ENCODE assay signal across 10 mouse cellular contexts in the genomic region with DNA sequence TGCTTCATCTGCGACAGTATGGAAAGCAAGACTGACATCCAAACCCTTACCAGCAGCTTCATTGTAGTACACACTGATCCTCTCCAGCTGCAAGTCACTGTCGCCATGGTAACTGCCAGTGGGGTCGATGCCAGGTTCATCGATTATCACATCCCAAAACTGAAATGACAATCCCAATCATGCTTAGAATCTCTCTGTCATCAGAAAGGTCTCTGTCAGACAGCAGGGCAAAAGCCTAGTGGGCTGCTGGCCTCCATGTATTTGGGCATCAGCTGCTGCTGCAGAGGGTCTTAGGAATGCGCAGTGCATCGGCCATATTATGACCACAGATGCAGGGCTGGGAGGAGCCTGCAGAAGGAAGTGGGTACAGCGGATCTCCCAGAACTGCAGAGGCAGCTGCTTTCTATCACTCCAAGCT. TPM values are rescaled to one million over a fixed set of nuclear protein-coding genes. Genes with fewer than 3 reads are reported as not detected.
DNase-seq lines count a peak whose midpoint lies in the region; ATAC-seq and TF ChIP-seq lines count a peak whose summit lies in the region.
"Had no signal": no experiment of that assay in that cellular context is flagged by ENCODE, and none has a peak within 500 bp of the region (broad histone marks: within the 10 kb centered on the region; RNA-seq: fewer than 3 reads in every experiment).

No protein-coding gene starts in this region.

- DNase-seq in kidney, adult 2 months, result no peak
- DNase-seq in right cerebral cortex, postnatal 14 days, result no peak
- DNase-seq in urinary bladder, adult 18-20 months (ENCODE audit: low spot score in 2 of 2), result no peak
- no peak for DNase-seq in adrenal gland, postnatal 25 days

- no peaks in the 10 kb centered on the region for H3K79me2 ChIP-seq in macrophage (ENCODE audit: inconsistent target)

- H3K36me3 ChIP-seq in kidney, embryonic 14.5 days (ENCODE audit: control insufficient read depth, insufficient read depth, low read length), result no peaks in the 10 kb centered on the region
- no peaks in the 10 kb centered on the region for H3K36me3 ChIP-seq in kidney, adult 2 months (ENCODE audit: control insufficient read depth, insufficient read depth, low read length)
- H3K36me3 ChIP-seq in embryonic facial prominence, embryonic 15.5 days, result no peaks in the 10 kb centered on the region
- no peaks in the 10 kb centered on the region for H3K36me3 ChIP-seq in macrophage (ENCODE audit: inconsistent target)
- no peaks in the 10 kb centered on the region for H3K36me3 ChIP-seq in stomach, embryonic 14.5 days (ENCODE audit: control insufficient read depth, insufficient read depth, low read length)

- H3K9me3 ChIP-seq in kidney, embryonic 14.5 days (ENCODE audit: control insufficient read depth, low read length), result no peaks in the 10 kb centered on the region
- no peaks in the 10 kb centered on the region for H3K9me3 ChIP-seq in embryonic facial prominence, embryonic 15.5 days (replicated peaks)
- H3K9me3 ChIP-seq in stomach, embryonic 14.5 days (ENCODE audit: control insufficient read depth, low read depth, low read length), result no peaks in the 10 kb centered on the region

- H3K4me1 ChIP-seq in kidney, embryonic 14.5 days (ENCODE audit: control insufficient read depth, insufficient read depth, low read length), result no peaks in the 10 kb centered on the region
- no peaks in the 10 kb centered on the region for H3K4me1 ChIP-seq in kidney, adult 2 months (ENCODE audit: control insufficient read depth, insufficient read depth, low read length)
- peaks cover 16% of the 10 kb centered on the region for H3K4me1 ChIP-seq in embryonic facial prominence, embryonic 15.5 days
- peaks cover 11% of the 10 kb centered on the region for H3K4me1 ChIP-seq in stomach, embryonic 14.5 days (ENCODE audit: control insufficient read depth, insufficient read depth, low read length)

- TF ChIP-seq CTCF in kidney, adult 2 months (conservative IDR thresholded peaks at IDR 0.05; ENCODE audit: insufficient read depth, insufficient read length, low read depth, low read length), result no peak

- H3K27me3 ChIP-seq in kidney, embryonic 14.5 days (ENCODE audit: control insufficient read depth, insufficient read depth, low read length), result no peaks in the 10 kb centered on the region
- no peaks in the 10 kb centered on the region for H3K27me3 ChIP-seq in kidney, adult 2 months (replicated peaks; ENCODE audit: control insufficient read depth, insufficient read depth, low read length)
- no peaks in the 10 kb centered on the region for H3K27me3 ChIP-seq in embryonic facial prominence, embryonic 15.5 days
- H3K27me3 ChIP-seq in stomach, embryonic 14.5 days (ENCODE audit: control insufficient read depth, insufficient read depth, low read length), result no peaks in the 10 kb centered on the region

- H3K4me3 ChIP-seq in kidney, embryonic 14.5 days (ENCODE audit: low read length), result no peak overlapping the region
- H3K4me3 ChIP-seq in kidney, adult 2 months (ENCODE audit: insufficient read depth, low read depth, low read length), result no peak overlapping the region
- H3K4me3 ChIP-seq in embryonic facial prominence, embryonic 15.5 days (replicated peaks), result no peak overlapping the region; the same call in 1 of the 2 replicates
- H3K4me3 ChIP-seq in macrophage (ENCODE audit: inconsistent target), result no peak overlapping the region; the same call in 1 of the 2 replicates
- no peak overlapping the region for H3K4me3 ChIP-seq in stomach, embryonic 14.5 days (ENCODE audit: low read depth, low read length)
- H3K4me3 ChIP-seq: erythroblast, embryonic 14.5 days had no signal

- H3K9ac ChIP-seq in kidney, embryonic 14.5 days (ENCODE audit: low read depth, low read length), result no peak overlapping the region
- H3K9ac ChIP-seq in embryonic facial prominence, embryonic 15.5 days, result no peak overlapping the region
- H3K9ac ChIP-seq in stomach, embryonic 14.5 days (replicated peaks; ENCODE audit: low read depth, low read length), result no peak overlapping the region

- no peak overlapping the region for H3K27ac ChIP-seq in kidney, embryonic 14.5 days (ENCODE audit: low read depth, low read length)
- no peak overlapping the region for H3K27ac ChIP-seq in kidney, adult 2 months (ENCODE audit: insufficient read depth, low read depth, low read length)
- peak overlapping the region; percentile 19; the same call in 1 of the 2 replicates for H3K27ac ChIP-seq in embryonic facial prominence, embryonic 15.5 days (replicated peaks)
- H3K27ac ChIP-seq in macrophage, result peak overlapping the region; percentile 77
- peak overlapping the region; percentile 52; the same call in 1 of the 2 replicates for H3K27ac ChIP-seq in stomach, embryonic 14.5 days (ENCODE audit: low read length)

- ATAC-seq in kidney, embryonic 14.5 days (ENCODE audit: low FRiP score, low TSS enrichment), result 0 out of 2 replicates have a peak, but pooled peaks have one; percentile 35
- ATAC-seq in embryonic facial prominence, embryonic 15.5 days (ENCODE audit: insufficient number of reproducible peaks, low FRiP score, low TSS enrichment, low read depth), result no peak
- ATAC-seq in stomach, embryonic 14.5 days (ENCODE audit: insufficient number of reproducible peaks, insufficient read depth, low FRiP score, low read depth), result peak; percentile 50; the same call in 1 of the 2 replicates

- no peak for TF ChIP-seq POLR2A in kidney, adult 2 months (IDR thresholded peaks at IDR 0.05; ENCODE audit: low read depth, low read length)

- 72% methylated on average over 7 of the region's 7 CpGs for WGBS in kidney, embryonic 14.5 days
- WGBS in kidney, adult 2 months, result 69% methylated on average over 7 of the region's 7 CpGs
- WGBS in embryonic facial prominence, embryonic 15.5 days, result 40% methylated on average over 7 of the region's 7 CpGs
- 39% methylated on average over 7 of the region's 7 CpGs for whole genome bisulfite sequencing in macrophage (ENCODE audit: missing documents)
- 43% methylated on average over 7 of the region's 7 CpGs for WGBS in stomach, embryonic 14.5 days

- no peak overlapping the region for H3K4me2 ChIP-seq in kidney, embryonic 14.5 days (replicated peaks; ENCODE audit: low read depth, low read length)
- no peak overlapping the region; the same call in 1 of the 2 replicates for H3K4me2 ChIP-seq in embryonic facial prominence, embryonic 15.5 days (replicated peaks)
- H3K4me2 ChIP-seq in stomach, embryonic 14.5 days (replicated peaks; ENCODE audit: low read depth, low read length), result no peak overlapping the region

RNA-seq across cellular contexts. Expression of gene Tubb2a, which starts 11.1 kb away (rescaled TPM):
- 62.1 and 73.4 TPM in 2 replicates for polyA plus RNA-seq in kidney, embryonic 14.5 days (2014; fragmentation: Nextera tagmentation; extraction: Ambion mirVana)
- polyA plus RNA-seq in kidney, adult 2 months (2012; rRNA removed), result 152 and 164 TPM in 2 replicates
- 208 and 211 TPM in 2 replicates for polyA plus RNA-seq in embryonic facial prominence, embryonic 15.5 days (2015; fragmentation: Nextera tagmentation; extraction: Ambion mirVana)
- total RNA-seq in macrophage (2018; cell fraction: chromatin; rRNA removed), result 100 to 1,000 TPM in 13 of 26 experiments, 10 to 100 TPM in 13; 16.0 to 287 (median 102) TPM
- total RNA-seq in macrophage (2018; cell fraction: cytosol; rRNA removed), result 100 to 1,000 TPM; 194 to 451 (median 311) TPM
- 100 to 1,000 TPM in 22 of 26 experiments, 10 to 100 TPM in 4; 66.3 to 379 (median 177) TPM for total RNA-seq in macrophage (2018; cell fraction: nucleus; rRNA removed)
- polyA plus RNA-seq in macrophage (2018), result 162 to 260 TPM (median 170 TPM) in 3 replicates
- 213 and 217 TPM in 2 replicates for polyA plus RNA-seq in stomach, embryonic 14.5 days (2014; fragmentation: Nextera tagmentation; extraction: Ambion mirVana)
- total RNA-seq in adrenal gland, postnatal 25 days (2021), result 17.8 and 23.2 TPM in 2 replicates

RNA-seq across cellular contexts. Expression of gene Tubb2b, which starts 41.4 kb away (rescaled TPM):
- 17.4 and 23.6 TPM in 2 replicates for polyA plus RNA-seq in kidney, embryonic 14.5 days (2014; fragmentation: Nextera tagmentation; extraction: Ambion mirVana)
- 27.6 and 30.5 TPM in 2 replicates for polyA plus RNA-seq in kidney, adult 2 months (2012; rRNA removed)
- 55.4 and 56.9 TPM in 2 replicates for polyA plus RNA-seq in embryonic facial prominence, embryonic 15.5 days (2015; fragmentation: Nextera tagmentation; extraction: Ambion mirVana)
- 10 to 100 TPM in 1 of 26 experiments, 1 to 10 TPM in 9, under 1 TPM in 10, not detected in 6; 0.48 to 13.3 (median 1.0) TPM for total RNA-seq in macrophage (2018; cell fraction: chromatin; rRNA removed)
- total RNA-seq in macrophage (2018; cell fraction: cytosol; rRNA removed), result 1 to 10 TPM; 1.9 to 9.9 (median 4.5) TPM
- 1 to 10 TPM in 21 of 26 experiments, under 1 TPM in 4, not detected in 1; 0.55 to 5.1 (median 1.6) TPM for total RNA-seq in macrophage (2018; cell fraction: nucleus; rRNA removed)
- 3.6 to 6.5 TPM (median 5.1 TPM) in 3 replicates for polyA plus RNA-seq in macrophage (2018)
- polyA plus RNA-seq in stomach, embryonic 14.5 days (2014; fragmentation: Nextera tagmentation; extraction: Ambion mirVana), result 32.1 and 34.2 TPM in 2 replicates
- 0.71 and 0.76 TPM in 2 replicates for total RNA-seq in adrenal gland, postnatal 25 days (2021)
- total RNA-seq: liver, adult 2 months had no signal

RNA-seq across cellular contexts. Expression of gene Bphl, which starts 51.5 kb away (rescaled TPM):
- 47.4 and 49.0 TPM in 2 replicates for polyA plus RNA-seq in kidney, embryonic 14.5 days (2014; fragmentation: Nextera tagmentation; extraction: Ambion mirVana)
- polyA plus RNA-seq in kidney, adult 2 months (2012; rRNA removed), result 392 and 418 TPM in 2 replicates
- polyA plus RNA-seq in embryonic facial prominence, embryonic 15.5 days (2015; fragmentation: Nextera tagmentation; extraction: Ambion mirVana), result 51.2 and 72.1 TPM in 2 replicates
- total RNA-seq in macrophage (2018; cell fraction: chromatin; rRNA removed), result 10 to 100 TPM in 14 of 26 experiments, 1 to 10 TPM in 12; 1.7 to 20.9 (median 12.3) TPM
- 10 to 100 TPM; 16.3 to 36.8 (median 24.4) TPM for total RNA-seq in macrophage (2018; cell fraction: cytosol; rRNA removed)
- total RNA-seq in macrophage (2018; cell fraction: nucleus; rRNA removed), result 10 to 100 TPM in 16 of 26 experiments, 1 to 10 TPM in 10; 4.0 to 30.8 (median 11.6) TPM
- 16.8 to 29.1 TPM (median 24.2 TPM) in 3 replicates for polyA plus RNA-seq in macrophage (2018)
- polyA plus RNA-seq in stomach, embryonic 14.5 days (2014; fragmentation: Nextera tagmentation; extraction: Ambion mirVana), result 36.1 and 38.4 TPM in 2 replicates
- 89.9 and 96.6 TPM in 2 replicates for total RNA-seq in adrenal gland, postnatal 25 days (2021)

Comparison
In these comparisons a context has a peak if more than half of its experiments do, and no peak if none do; other contexts are left out.
1. H3K27ac ChIP-seq: peak in embryonic facial prominence, embryonic 15.5 days (single experiment), macrophage (single experiment) and stomach, embryonic 14.5 days (single experiment); none in kidney, embryonic 14.5 days (single experiment) and kidney, adult 2 months (single experiment).